Mouse (Mus musculus) hindbrain, embryonic 10.5 days (tissue): ENCODE results near the gene Spop. TPM values are rescaled to one million over a fixed set of nuclear protein-coding genes. Genes with fewer than 3 reads are reported as not detected.
"Not testable (repeated sequence)": the region's sequence is repeated elsewhere in the genome, so short reads cannot be mapped to it uniquely, and the experiment has no call there.

Experiments
- DNase-seq: peaks from one replicate; pipeline ENCODE4 v3.0.0-alpha.2; 2017; ENCODE audit warnings: low spot score
- H3K27ac ChIP-seq: fragments of 300-500 bp; sonication (generic); 2 replicates; pipeline ENCODE4 v1.5.1; 2016; ENCODE audit warnings: mild to moderate bottlenecking, moderate library complexity
- H3K27me3 ChIP-seq: fragments of 300-500 bp; sonication (generic); 2 replicates; pipeline ENCODE4 v1.6.1; 2016; ENCODE audit warnings: mild to moderate bottlenecking; ENCODE audit not compliant: poor library complexity, insufficient read depth, severe bottlenecking
- H3K36me3 ChIP-seq: fragments of 300-500 bp; sonication (generic); 2 replicates; pipeline ENCODE4 v1.6.1; 2016; ENCODE audit warnings: mild to moderate bottlenecking, moderate library complexity
- H3K4me1 ChIP-seq: fragments of 300-500 bp; sonication (generic); replicated peaks from 2 replicates; pipeline ENCODE4 v1.6.1; 2016; ENCODE audit warnings: mild to moderate bottlenecking
- H3K4me3 ChIP-seq: fragments of 300-500 bp; sonication (generic); 2 replicates; pipeline ENCODE4 v1.5.1; 2016; ENCODE audit warnings: mild to moderate bottlenecking, moderate library complexity
- H3K9me3 ChIP-seq: fragments of 300-500 bp; sonication (generic); 2 replicates; pipeline ENCODE4 v1.6.1; 2016; ENCODE audit warnings: mild to moderate bottlenecking, moderate library complexity
- WGBS: fragments of 180-500 bp; shearing (Covaris S2); methylation state at CpG from one replicate; pipeline ENCODE4 v1.1.7; 2016; 5-methylcytosine and 5-hydroxymethylcytosine counted together
- polyA plus RNA-seq: library from polyadenylated mRNA; unstranded; fragments of >200 nt; fragmentation: Nextera tagmentation; extraction: Ambion mirVana; gene quantifications from 2 replicates; pipeline ENCODE4 v1.2.1, GENCODE M21; 2016

Gene Spop
- polyA plus RNA-seq, 1 experiment from 2014 or later, result 143 TPM

- peaks cover 77% of the 10 kb centered on the region for H3K36me3 ChIP-seq
- no peak overlapping the region for H3K4me3 ChIP-seq
- no peaks in the 10 kb centered on the region for H3K27me3 ChIP-seq
- no peak for DNase-seq
- WGBS, result 89% methylated on average over 3 of the region's 3 CpGs
- 0 out of 2 replicates have a peak, but pooled peaks cover 4% of the 10 kb centered on the region for H3K4me1 ChIP-seq
- no peaks in the 10 kb centered on the region for H3K9me3 ChIP-seq
- no peak overlapping the region for H3K27ac ChIP-seq
Observed at GRCm38 (mm10) chr11:95494374-95494773, 80.5 kb downstream of the Spop start.

- no peak for DNase-seq
- H3K4me3 ChIP-seq, result no peak overlapping the region
- no peaks in the 10 kb centered on the region for H3K27me3 ChIP-seq
- peaks cover 11% of the 10 kb centered on the region; the same call in 1 of the 2 replicates for H3K4me1 ChIP-seq
- peaks cover 62% of the 10 kb centered on the region for H3K36me3 ChIP-seq
- no peaks in the 10 kb centered on the region for H3K9me3 ChIP-seq
- H3K27ac ChIP-seq, result no peak overlapping the region
- WGBS, result 91% methylated on average over 9 of the region's 9 CpGs
Observed at GRCm38 (mm10) chr11:95495883-95496282, 82.0 kb downstream of the Spop start.

GRCm38 (mm10) chr11:95497921-95498320, 84.0 kb downstream of the Spop start:
- WGBS, result 86% methylated on average over 5 of the region's 5 CpGs
- Histone ChIP-seq H3K36me3 (peaks cover 46% of the 10 kb centered on the region), H3K4me3 (no peak overlapping the region)

GRCm38 (mm10) chr11:95500412-95500811, 86.5 kb downstream of the Spop start:
- H3K27me3 ChIP-seq, result no peaks in the 10 kb centered on the region
- 0 out of 2 replicates have a peak overlapping the region, but pooled peaks have one; percentile 23 for H3K27ac ChIP-seq
- no peak for DNase-seq
- peaks cover 27% of the 10 kb centered on the region for H3K4me1 ChIP-seq
- no peak overlapping the region for H3K4me3 ChIP-seq
- H3K36me3 ChIP-seq, result peaks cover 21% of the 10 kb centered on the region
- 66% methylated on average over 4 of the region's 4 CpGs for WGBS
- H3K9me3 ChIP-seq, result no peaks in the 10 kb centered on the region

More at GRCm38 (mm10) chr11:95497921-95498320, 84.0 kb downstream of the Spop start:
- Histone ChIP-seq H3K9me3 (no peaks in the 10 kb centered on the region), H3K4me1 (peaks cover 13% of the 10 kb centered on the region), H3K27me3 (no peaks in the 10 kb centered on the region), H3K27ac (no peak overlapping the region)
- no peak for DNase-seq

- Histone ChIP-seq H3K4me3 (no peak overlapping the region), H3K4me1 (peaks cover 27% of the 10 kb centered on the region), H3K27ac (0 out of 2 replicates have a peak overlapping the region, but pooled peaks have one; percentile 40), H3K27me3 (no peaks in the 10 kb centered on the region), H3K36me3 (peaks cover 17% of the 10 kb centered on the region), H3K9me3 (no peaks in the 10 kb centered on the region)
- WGBS, result 49% methylated on average over 3 of the region's 3 CpGs
- no peak for DNase-seq
Observed at GRCm38 (mm10) chr11:95500836-95501235, 87.0 kb downstream of the Spop start.

GRCm38 (mm10) chr11:95501826-95502225, 87.9 kb downstream of the Spop start:
- H3K4me3 ChIP-seq, H3K9me3 ChIP-seq, H3K27ac ChIP-seq, H3K27me3 ChIP-seq, DNase-seq: not testable (repeated sequence)
- Histone ChIP-seq H3K36me3 (peaks cover 15% of the 10 kb centered on the region), H3K4me1 (peaks cover 27% of the 10 kb centered on the region)
- 90% methylated on average over 8 of the region's 8 CpGs for WGBS

GRCm38 (mm10) chr11:95503581-95504180, 89.8 kb downstream of the Spop start:
- Histone ChIP-seq H3K36me3 (peaks cover under 1% of the 10 kb centered on the region; the same call in 1 of the 2 replicates), H3K27me3 (peaks cover 16% of the 10 kb centered on the region), H3K9me3 (no peaks in the 10 kb centered on the region), H3K4me1 (peaks cover 34% of the 10 kb centered on the region), H3K27ac (no peak overlapping the region), H3K4me3 (no peak overlapping the region)
- WGBS, result 72% methylated on average over 10 of the region's 10 CpGs
- no peak for DNase-seq

- Histone ChIP-seq H3K9me3 (no peaks in the 10 kb centered on the region), H3K36me3 (no peaks in the 10 kb centered on the region), H3K4me1 (peaks cover 40% of the 10 kb centered on the region), H3K4me3 (no peak overlapping the region), H3K27ac (peak overlapping the region; percentile 64), H3K27me3 (peaks cover 19% of the 10 kb centered on the region)
- WGBS, result 51% methylated on average over 6 of the region's 6 CpGs
- DNase-seq, result no peak
Observed at GRCm38 (mm10) chr11:95504271-95504731, 90.4 kb downstream of the Spop start.

- no peak overlapping the region for H3K27ac ChIP-seq
- H3K9me3 ChIP-seq, result no peaks in the 10 kb centered on the region
- no peak overlapping the region for H3K4me3 ChIP-seq
- 51% methylated on average over 12 of the region's 12 CpGs for WGBS
- peaks cover 32% of the 10 kb centered on the region for H3K4me1 ChIP-seq
- no peaks in the 10 kb centered on the region for H3K36me3 ChIP-seq
- peaks cover 46% of the 10 kb centered on the region for H3K27me3 ChIP-seq
- DNase-seq, result no peak
Observed at GRCm38 (mm10) chr11:95507041-95507716, 93.3 kb downstream of the Spop start.

GRCm38 (mm10) chr11:95507785-95508184, 93.9 kb downstream of the Spop start:
- Histone ChIP-seq H3K36me3 (no peaks in the 10 kb centered on the region), H3K4me1 (peaks cover 32% of the 10 kb centered on the region), H3K4me3 (no peak overlapping the region), H3K9me3 (no peaks in the 10 kb centered on the region), H3K27me3 (peaks cover 52% of the 10 kb centered on the region), H3K27ac (no peak overlapping the region)
- DNase-seq, result no peak
- WGBS, result 75% methylated on average over 5 of the region's 5 CpGs

- H3K36me3 ChIP-seq, result no peaks in the 10 kb centered on the region
- no peak for DNase-seq
- H3K4me1 ChIP-seq, result peaks cover 38% of the 10 kb centered on the region
- H3K4me3 ChIP-seq, result no peak overlapping the region
- no peaks in the 10 kb centered on the region for H3K9me3 ChIP-seq
- 54% methylated on average over 13 of the region's 13 CpGs for WGBS
- no peak overlapping the region for H3K27ac ChIP-seq
- H3K27me3 ChIP-seq, result peaks cover 58% of the 10 kb centered on the region
Observed at GRCm38 (mm10) chr11:95508211-95508926, 94.5 kb downstream of the Spop start.

GRCm38 (mm10) chr11:95509126-95509717, 95.3 kb downstream of the Spop start:
- Histone ChIP-seq H3K27me3 (peaks cover 66% of the 10 kb centered on the region), H3K9me3 (no peaks in the 10 kb centered on the region), H3K4me1 (peaks cover 39% of the 10 kb centered on the region), H3K27ac (no peak overlapping the region), H3K4me3 (no peak overlapping the region), H3K36me3 (no peaks in the 10 kb centered on the region)
- no peak for DNase-seq
- 76% methylated on average over 6 of the region's 6 CpGs for WGBS
